In the genomic region with DNA sequence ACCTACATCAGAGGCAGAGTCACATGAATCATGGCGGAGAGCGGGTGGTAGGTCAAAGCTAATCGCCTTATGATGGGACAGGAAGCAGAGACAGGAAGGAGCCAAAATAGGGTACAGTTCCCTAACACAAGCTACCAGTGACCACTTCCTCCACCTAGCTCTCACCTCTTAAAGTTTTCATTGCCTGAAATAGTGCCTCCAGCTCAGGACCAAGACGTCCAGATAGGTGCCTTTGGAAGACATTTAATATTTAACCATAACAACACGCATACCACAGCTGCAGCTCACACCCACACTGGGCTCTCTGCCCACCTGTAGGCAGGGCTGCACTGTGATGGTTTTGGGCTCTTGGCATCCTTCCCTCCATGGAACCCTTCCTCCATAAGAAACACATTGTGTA, we compare ENCODE assay signal across 1 mouse cellular context.
TF ChIP-seq lines count a peak whose summit lies in the region.

No protein-coding gene starts in this region.

TF ChIP-seq in MEL, 35 proteins besides CTCF, POLR2A, EP300 and RAD21 (continued from another document):
- TF ChIP-seq SMC3 (IDR thresholded peaks at IDR 0.05; ENCODE audit: low read depth, low read length) (no peak), ZC3H11A (IDR thresholded peaks at IDR 0.05; ENCODE audit: low read depth, low read length) (no peak), HCFC1 (IDR thresholded peaks at IDR 0.05; ENCODE audit: low read depth, low read length) (no peak), TAL1 (IDR thresholded peaks at IDR 0.05; ENCODE audit: low read length) (no peak), ZNF384 (IDR thresholded peaks at IDR 0.05; ENCODE audit: low read depth, low read length) (no peak), MEF2A (IDR thresholded peaks at IDR 0.05; ENCODE audit: extremely low read depth, insufficient replicate concordance, low read depth, low read length, poor library complexity, severe bottlenecking) (no peak), SIN3A (IDR thresholded peaks at IDR 0.05; ENCODE audit: low read length) (no peak), KAT2A (conservative IDR thresholded peaks at IDR 0.05; ENCODE audit: low read depth, low read length) (no peak), GATA1 (IDR thresholded peaks at IDR 0.05; ENCODE audit: low read depth, low read length) (no peak)
